Mouse (Mus musculus) splenic B cell, adult 2 months (primary cell): Measurements from ENCODE around the gene Lipt2.
A peak's percentile ranks its signal among the peaks of the same experiment; 100 is the strongest.

Experiments
- DNase-seq: peaks from one replicate; pipeline ENCODE4 v3.0.0-alpha.2; 2011; ENCODE audit warnings: low read depth, low spot score
- H3K27me3 ChIP-seq: 2 replicates; pipeline ENCODE4 v1.6.1; 2012; ENCODE audit warnings: mild to moderate bottlenecking, low read length, moderate library complexity, mixed read lengths; ENCODE audit not compliant: control insufficient read depth, poor library complexity, insufficient read depth, severe bottlenecking
- H3K36me3 ChIP-seq: 2 replicates; pipeline ENCODE4 v1.6.1; 2012; ENCODE audit warnings: mild to moderate bottlenecking, low read length, moderate library complexity, mixed read lengths; ENCODE audit not compliant: control insufficient read depth, poor library complexity, insufficient read depth, severe bottlenecking

Gene Lipt2

GRCm38 (mm10) chr7:100159105-100159841, at the start of gene Lipt2:
Gene Lipt2, plus strand, starts transcription at chr7:100159277.
- Histone ChIP-seq H3K36me3 (no peaks in the 10 kb centered on the region), H3K27me3 (no peaks in the 10 kb centered on the region)
- peak; percentile 92 for DNase-seq

DNA sequence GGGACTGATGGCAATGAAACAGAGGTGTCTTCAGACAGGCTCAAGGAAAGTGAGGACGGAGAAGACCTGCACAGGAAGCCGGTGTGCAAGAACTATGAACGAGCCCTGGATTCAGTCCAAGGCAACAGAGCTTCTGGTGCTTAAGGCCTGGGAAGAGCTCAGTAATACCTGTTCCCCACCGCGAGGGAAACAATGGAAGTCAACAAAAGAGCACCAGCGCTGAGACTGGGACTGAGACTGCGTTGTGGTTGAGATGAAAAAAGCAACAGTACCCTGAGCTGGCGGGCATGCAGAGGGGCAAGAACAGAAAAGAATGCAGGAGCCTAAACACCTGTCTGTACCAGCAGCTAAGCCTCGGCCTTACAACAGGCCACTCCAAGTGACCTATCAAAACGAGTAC, 47.6 kb upstream of the Lipt2 start:
- Histone ChIP-seq H3K27me3 (no peaks in the 10 kb centered on the region), H3K36me3 (peaks cover 5% of the 10 kb centered on the region; the same call in 1 of the 2 replicates)
- no peak for DNase-seq

DNA sequence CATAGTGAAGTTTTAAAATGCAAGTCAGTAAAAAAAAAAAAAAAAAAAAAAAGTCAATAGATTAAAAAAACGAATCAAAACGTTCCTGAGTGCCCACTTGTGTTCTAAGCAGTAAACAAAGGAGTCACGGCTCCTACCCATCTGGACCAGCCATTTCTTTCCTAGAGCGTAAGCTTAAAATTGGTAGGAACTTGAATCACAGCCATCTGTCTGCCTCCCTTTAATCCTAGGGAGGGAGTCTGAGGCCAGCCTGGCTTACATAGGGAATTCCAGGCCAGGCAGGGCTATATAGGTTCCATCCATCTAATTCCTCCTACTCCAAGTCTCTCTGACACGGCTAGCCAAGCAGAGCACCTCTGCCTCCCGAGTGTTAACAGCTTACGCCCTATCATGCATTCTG, 45.3 kb upstream of the Lipt2 start:
- peaks cover 5% of the 10 kb centered on the region; the same call in 1 of the 2 replicates for H3K36me3 ChIP-seq
- H3K27me3 ChIP-seq = no peaks in the 10 kb centered on the region
- DNase-seq = no peak

GRCm38 (mm10) chr7:100114279-100114678, 44.8 kb upstream of the Lipt2 start:
- Histone ChIP-seq H3K27me3 (no peaks in the 10 kb centered on the region), H3K36me3 (peaks cover 6% of the 10 kb centered on the region; the same call in 1 of the 2 replicates)
- DNase-seq = no peak

GRCm38 (mm10) chr7:100120791-100121261, 38.3 kb upstream of the Lipt2 start:
- peak; percentile 62 for DNase-seq
- H3K27me3 ChIP-seq = no peaks in the 10 kb centered on the region
- H3K36me3 ChIP-seq = peaks cover 4% of the 10 kb centered on the region; the same call in 1 of the 2 replicates

DNA sequence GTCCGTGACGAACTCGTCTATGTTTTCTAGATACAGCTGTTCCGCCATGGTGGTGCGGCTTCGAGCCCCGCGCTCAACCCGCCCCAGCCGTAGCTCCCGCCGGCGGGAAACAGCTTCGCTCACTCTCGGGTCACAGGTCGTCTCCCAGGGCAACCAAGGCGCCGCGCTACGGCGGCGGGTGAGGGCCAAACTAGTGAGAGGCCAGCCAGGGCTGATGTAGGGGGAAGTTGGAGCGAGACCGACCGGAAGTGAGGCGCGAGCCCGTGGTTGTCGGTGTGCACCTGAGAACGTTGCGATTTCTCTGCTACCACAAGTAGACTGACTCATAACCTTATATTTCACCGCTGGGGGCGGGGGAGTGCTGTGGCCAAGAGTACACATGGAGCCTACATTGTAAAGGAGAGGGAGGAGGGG, 37.7 kb upstream of the Lipt2 start, which contains the start of gene Pold3:
Gene Pold3 (minus strand): TSS at position 190 of the 414 bp plus-strand sequence.
- DNase-seq = peak; percentile 98
- no peaks in the 10 kb centered on the region for H3K27me3 ChIP-seq
- H3K36me3 ChIP-seq = peaks cover 4% of the 10 kb centered on the region; the same call in 1 of the 2 replicates

GRCm38 (mm10) chr7:100123486-100123885, 35.6 kb upstream of the Lipt2 start:
- H3K36me3 ChIP-seq = 0 out of 2 replicates have a peak, but pooled peaks cover 1% of the 10 kb centered on the region
- no peaks in the 10 kb centered on the region for H3K27me3 ChIP-seq
- peak; percentile 62 for DNase-seq

GRCm38 (mm10) chr7:100124211-100124610, 34.9 kb upstream of the Lipt2 start:
- no peaks in the 10 kb centered on the region for H3K27me3 ChIP-seq
- no peaks in the 10 kb centered on the region for H3K36me3 ChIP-seq
- peak; percentile 77 for DNase-seq

GRCm38 (mm10) chr7:100125166-100125565, 33.9 kb upstream of the Lipt2 start:
- H3K27me3 ChIP-seq = no peaks in the 10 kb centered on the region
- DNase-seq = no peak
- no peaks in the 10 kb centered on the region for H3K36me3 ChIP-seq

GRCm38 (mm10) chr7:100126514-100126913, 32.6 kb upstream of the Lipt2 start:
- Histone ChIP-seq H3K27me3 (no peaks in the 10 kb centered on the region), H3K36me3 (no peaks in the 10 kb centered on the region)
- no peak for DNase-seq

- Histone ChIP-seq H3K36me3 (no peaks in the 10 kb centered on the region), H3K27me3 (no peaks in the 10 kb centered on the region)
- no peak for DNase-seq
These were observed 30.6 kb upstream of the Lipt2 start for GRCm38 (mm10) chr7:100128262-100129041.

GRCm38 (mm10) chr7:100130592-100130991, 28.5 kb upstream of the Lipt2 start:
- DNase-seq = no peak
- no peaks in the 10 kb centered on the region for H3K27me3 ChIP-seq
- no peaks in the 10 kb centered on the region for H3K36me3 ChIP-seq

DNA sequence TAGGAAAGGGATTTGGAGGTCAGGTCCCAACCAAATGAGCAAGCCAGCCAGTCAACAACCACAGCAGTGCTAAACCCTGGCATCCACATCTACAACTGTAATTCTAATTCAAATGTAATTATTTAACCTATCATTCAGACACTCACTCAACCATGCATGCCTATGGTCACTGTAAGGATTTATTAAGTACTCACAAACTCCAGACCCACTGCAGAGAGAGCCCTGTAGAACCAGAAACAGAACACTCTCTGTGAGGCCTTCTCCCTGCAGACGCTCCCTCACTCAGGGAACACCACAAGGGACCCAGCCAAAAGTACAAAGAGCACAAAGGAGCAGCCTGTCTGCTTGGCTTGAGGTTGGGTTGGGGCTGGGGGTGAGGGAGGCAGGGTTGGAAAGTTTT, 26.7 kb upstream of the Lipt2 start:
- DNase-seq = no peak
- Histone ChIP-seq H3K27me3 (no peaks in the 10 kb centered on the region), H3K36me3 (no peaks in the 10 kb centered on the region)

DNA sequence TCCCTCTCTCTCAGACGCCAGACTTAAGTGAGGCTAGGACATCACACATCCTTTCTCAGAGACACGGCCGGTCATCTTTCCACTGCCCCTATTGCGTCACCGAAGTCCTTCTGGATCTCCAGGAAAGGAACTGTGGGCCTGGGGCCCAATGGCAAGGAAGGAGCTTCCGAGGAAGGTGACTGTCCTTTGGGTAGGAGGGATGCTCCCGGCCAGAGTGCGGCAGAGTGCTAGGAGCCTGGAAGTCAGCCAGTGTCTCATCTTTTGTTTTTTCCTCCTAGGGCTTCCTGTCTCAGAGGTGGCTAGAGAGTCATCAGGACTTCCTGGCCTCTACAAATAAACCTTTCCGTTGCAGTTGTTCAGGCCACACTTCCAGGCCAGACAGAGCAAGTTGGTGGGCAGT, 22.0 kb upstream of the Lipt2 start:
- Histone ChIP-seq H3K36me3 (no peaks in the 10 kb centered on the region), H3K27me3 (no peaks in the 10 kb centered on the region)
- no peak for DNase-seq

GRCm38 (mm10) chr7:100138075-100138474, 21.0 kb upstream of the Lipt2 start:
- H3K27me3 ChIP-seq = no peaks in the 10 kb centered on the region
- DNase-seq = no peak
- H3K36me3 ChIP-seq = no peaks in the 10 kb centered on the region
